Mouse (Mus musculus): ENCODE measurements around the gene Zfp511.

Gene Zfp511

DNA sequence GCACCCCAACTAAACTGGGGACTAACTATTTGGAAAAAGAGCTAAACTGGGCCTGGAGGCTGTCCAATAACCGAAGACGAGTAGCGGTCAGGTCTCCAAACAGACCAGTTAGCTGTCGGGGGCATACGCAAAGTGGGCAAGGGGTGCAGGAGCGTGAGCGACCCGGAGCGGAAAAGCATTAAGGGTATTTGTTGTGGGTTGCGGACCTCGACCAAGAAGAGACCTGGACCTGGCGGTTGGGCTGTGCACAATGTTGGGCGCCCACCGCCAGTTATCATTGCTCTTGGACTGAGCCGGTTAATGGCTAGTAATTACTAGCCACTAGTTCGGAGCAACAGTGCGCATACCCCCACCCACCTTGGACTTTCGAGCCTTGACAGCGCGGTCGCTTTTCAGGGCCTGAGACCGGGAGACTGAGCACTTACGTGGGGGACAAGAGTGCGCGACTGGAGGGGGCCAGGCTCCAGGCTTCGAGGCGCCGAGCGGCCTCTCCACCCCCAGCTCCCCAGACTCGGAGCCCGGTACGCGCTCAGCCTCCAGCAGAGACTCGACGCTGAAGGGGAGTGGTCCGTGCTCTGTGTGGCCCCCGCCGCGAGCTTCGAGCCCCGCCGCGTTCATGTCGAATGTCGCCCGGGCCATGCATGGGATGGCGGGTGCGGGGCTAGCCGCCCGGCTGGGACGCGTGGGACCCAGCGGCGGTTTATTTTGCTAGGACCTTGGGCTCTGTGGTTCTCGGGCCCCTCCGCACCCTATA, 12.3 kb downstream of the Zfp511 start, which contains the start of gene Msx3:
TSS of gene Msx3 (minus strand) at position 729 of the 754 bp plus-strand sequence.
- no peak for DNase-seq (ENCODE audit: low read depth)

DNA sequence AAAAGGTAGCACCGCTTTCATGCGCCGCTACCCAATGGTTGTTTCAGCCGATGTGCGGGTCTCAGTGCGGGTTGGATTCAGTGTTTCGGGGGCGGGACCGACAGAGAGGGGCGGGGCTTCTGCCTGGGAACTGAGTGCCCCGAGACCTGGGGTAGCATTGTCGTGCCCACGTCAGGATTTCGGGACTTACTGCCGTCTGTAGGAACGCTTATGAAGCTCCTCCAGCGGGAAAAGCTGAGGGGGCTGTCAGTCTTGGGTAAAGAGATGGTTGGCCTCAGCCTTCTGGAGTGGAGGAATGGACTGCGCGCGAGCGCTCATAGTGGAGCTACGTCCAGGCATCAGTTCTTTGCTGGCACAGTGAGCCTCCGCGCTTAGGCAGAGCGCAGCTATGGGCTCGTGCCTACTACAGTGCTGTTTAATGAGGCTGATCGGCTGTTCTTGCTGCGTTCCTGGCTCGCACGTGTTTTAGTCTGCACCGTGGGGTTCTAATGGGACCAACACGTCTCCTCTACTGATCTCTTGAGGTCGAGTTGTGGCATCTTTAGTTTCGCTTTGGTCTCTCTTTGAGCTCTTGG, 13.0 kb downstream of the Zfp511 start:
- no peak for DNase-seq (ENCODE audit: low read depth)

DNA sequence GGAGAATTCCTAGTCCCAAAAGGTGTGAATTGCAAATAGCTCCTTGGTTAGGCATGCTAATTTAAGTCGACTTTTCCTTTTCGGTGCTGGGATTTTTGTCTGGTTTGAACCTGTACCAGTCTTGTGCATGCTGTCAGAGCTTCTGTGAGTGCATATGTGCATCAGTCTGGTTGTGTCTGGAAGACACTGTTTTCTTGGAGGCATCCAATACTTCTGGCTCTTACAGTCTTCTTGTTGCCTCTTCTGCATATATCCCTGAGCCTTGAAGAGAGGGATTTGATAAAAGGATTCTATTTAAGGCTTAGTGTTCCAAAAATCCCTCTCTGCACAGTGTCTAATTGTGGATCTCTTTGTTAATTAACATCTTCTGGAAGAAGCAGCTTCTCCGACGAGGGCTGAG, 17.9 kb downstream of the Zfp511 start:
- no peak for DNase-seq (ENCODE audit: low read depth)

DNA sequence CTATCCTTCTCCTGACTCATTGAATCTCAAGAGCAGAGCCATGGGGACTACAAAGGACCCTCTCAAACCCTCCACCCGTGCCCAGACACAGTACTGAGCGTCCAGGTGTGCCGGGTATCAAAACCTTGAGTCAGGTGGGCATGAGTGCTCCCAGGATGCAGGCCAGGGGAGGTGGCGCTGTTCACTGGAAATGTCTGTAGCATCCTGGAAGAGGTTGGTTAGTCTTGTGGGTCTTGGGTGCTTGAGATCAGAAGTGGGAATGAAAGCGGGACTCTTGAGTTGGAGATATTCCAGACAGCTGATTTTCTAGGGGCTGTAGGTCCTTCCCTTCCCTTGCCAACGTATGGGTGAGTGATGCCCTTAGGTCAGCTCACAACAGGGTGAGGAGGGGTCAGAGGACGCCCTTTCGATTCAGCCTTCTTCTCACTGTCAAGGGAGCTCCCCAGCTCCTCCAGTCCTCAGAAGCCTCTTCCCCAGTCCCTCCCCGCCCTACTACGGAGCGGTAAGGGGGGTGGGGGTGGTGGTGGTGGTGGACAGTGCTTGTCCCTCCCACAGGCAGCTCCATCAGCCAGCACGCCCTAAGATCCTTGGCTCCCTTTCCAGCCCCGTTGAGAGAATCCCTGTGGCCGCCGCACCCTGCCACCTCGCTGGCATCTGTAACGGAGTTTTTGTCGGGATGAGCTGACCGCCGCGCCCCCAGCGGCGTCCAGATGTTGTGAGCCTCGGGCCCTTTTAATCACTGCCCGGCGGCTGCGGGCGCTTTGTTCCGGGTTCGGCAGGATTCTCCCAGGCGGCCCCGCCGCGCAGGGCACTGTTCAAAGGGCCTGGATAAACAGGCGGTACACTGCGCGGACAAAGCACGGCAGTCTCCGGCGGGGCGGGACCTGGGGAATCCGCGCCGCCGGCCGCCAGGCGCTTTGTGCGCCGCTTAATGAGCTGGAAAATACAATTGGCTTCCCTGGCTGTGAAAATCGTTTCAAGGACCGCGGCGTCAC, 21.5 kb downstream of the Zfp511 start:
- DNase-seq (ENCODE audit: low read depth) = no peak

DNA sequence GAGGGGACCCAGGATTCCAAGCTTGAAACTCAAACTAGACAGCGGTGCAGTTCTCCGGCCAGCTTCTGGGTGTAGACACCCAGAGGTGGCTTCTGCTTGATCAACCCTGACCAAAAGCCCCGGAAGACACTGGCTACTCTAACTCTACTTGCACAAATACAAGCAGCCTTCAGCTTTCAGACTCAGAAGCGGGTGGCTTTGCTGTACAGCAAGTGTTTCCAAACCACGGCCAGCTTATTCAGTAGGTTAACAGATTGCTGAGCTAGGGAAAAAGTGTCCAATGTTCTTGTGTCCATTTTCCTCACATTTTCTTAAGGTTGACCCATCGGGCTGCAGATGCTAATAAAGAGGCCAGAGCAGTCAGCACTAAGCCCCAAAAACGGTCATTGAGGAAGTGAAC, 22.3 kb downstream of the Zfp511 start:
- DNase-seq (ENCODE audit: low read depth) = no peak

DNA sequence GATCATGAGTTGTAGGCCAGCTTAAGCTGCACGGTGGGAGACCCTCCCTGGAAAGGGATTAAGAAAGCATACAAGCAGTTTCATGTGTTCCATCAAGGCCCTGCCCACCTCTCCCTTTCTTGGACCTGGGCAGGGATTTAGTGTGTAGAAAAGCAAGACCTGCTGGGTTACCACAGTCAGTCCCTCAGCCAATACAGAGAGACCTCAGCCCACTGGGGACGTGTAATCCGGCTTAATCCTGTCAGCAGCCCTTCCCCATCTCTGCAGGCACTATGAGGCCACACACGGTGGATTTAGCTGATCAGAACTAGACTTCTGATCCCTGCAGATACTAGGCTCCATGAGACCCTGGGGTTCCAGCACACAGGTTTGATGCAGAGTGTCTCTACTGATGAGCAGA, 23.4 kb downstream of the Zfp511 start:
- no peak for DNase-seq (ENCODE audit: low read depth)

DNA sequence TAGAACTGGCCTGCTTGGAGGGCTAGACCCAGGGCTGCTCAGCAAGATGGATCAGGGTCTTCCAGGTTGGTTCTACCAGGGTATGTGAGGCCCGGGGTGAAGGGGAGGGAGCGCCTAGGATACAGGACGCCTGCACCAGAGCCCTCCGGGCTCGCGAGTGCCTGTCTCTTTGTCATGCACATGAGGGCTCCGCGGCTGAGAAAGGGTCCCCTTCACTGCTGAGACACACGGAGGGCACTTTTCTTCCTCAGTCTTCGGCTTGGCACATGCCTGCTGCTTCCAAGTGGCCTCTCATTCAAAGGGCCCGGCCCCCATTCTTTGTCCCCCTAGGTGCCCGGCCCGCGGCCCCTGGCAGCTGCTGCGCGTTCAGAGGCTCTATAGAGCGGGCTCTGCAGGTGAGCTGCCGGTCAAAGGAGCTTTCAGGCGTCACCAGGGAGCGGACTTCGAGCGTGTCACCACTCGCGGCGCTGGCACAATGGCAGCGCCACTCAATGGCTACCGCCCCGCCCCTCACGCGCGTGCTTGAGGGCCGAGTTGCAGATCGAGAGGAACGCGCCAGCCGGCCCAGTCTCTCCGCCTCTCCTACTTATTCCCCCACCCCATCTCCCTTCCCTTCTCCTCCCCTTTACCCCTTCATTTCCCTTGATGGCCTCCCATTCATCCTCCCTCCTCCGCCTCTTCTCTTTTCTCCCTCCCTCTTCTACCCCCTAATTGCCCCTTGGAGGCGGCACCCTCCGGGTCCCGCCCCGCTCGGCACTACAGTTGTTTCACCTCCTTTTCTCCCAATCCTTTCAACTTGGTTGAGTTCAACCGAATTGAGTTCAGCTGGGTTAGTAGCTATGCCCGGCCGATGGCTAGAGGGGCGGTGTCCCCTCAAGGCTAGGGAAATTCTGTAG, 25.0 kb downstream of the Zfp511 start:
- no peak for DNase-seq (ENCODE audit: low read depth)

DNA sequence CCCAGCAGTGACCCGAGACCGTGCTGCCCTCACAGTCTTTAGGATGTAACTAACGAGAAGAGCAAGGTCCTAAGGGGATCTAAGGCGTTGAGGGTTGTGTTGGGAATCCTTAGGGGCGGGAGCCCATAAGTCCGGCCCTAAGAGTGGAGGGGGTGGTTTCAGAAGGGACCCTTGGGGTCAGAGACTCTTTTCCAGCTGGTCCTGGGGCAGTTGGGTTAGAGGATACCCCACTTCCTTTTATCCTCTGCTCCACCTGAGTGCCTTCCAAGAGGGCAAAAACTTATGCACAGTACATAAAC, 25.6 kb downstream of the Zfp511 start:
- no peak for DNase-seq (ENCODE audit: low read depth)

DNA sequence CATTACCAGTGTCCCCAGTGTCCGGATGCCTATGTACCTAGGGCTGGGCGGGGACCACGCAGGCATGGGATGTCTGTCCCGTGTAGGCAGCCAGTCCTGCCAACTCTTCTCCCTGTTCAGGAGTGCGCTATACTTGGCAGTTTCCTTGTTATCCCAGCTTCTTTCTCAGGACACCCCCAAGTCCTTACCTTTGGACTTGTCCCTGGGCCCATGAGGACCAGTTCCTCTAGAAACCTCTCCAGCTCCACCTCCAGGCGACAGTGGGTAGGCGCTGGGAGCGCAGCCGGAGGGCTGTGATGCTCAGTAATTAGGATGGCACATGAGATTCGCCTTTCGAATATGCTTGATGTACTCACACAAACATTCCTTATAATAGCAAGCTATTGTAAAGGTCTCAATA, 26.1 kb downstream of the Zfp511 start:
- DNase-seq (ENCODE audit: low read depth) = peak; percentile 35

DNA sequence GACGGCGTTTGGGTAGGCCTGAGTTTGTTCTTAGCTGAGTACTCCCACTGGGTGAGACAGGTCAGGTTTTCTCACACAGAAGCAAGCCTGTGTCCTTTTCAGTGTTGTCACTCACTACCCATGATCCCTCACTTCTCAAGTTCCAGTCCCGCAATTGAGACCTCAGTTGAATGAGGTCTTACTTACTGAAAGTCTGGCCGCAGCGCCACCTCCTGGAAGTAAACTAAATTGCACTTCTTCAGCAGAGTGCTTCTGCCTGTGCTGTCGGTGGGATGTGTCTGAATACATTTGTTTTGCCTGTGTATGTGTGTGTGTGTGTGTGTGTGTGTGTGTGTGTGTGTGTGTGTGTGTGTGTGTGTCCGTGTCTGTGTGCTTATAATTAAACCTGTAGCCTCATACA, 26.9 kb downstream of the Zfp511 start:
- peak; percentile 81 for DNase-seq (ENCODE audit: low read depth)

DNA sequence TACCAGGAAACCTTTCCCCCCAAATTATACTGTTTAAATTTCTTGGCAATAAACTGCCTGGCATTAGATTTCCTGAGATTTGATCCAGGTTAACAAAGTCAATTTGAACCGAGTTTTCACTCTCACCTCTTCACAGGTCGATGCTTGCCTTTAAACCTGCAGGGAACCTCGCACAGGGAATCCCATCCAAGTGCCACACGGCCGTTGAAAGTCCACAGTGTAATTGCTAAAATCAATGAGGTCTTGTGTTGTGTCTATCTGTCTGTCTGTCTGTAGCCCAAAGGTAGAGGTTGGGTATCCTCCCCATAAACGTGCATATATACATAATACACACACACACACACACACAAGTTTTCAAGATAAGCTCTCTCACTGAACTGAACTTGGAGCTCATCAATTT, 31.2 kb downstream of the Zfp511 start:
- DNase-seq (ENCODE audit: low read depth) = no peak

DNA sequence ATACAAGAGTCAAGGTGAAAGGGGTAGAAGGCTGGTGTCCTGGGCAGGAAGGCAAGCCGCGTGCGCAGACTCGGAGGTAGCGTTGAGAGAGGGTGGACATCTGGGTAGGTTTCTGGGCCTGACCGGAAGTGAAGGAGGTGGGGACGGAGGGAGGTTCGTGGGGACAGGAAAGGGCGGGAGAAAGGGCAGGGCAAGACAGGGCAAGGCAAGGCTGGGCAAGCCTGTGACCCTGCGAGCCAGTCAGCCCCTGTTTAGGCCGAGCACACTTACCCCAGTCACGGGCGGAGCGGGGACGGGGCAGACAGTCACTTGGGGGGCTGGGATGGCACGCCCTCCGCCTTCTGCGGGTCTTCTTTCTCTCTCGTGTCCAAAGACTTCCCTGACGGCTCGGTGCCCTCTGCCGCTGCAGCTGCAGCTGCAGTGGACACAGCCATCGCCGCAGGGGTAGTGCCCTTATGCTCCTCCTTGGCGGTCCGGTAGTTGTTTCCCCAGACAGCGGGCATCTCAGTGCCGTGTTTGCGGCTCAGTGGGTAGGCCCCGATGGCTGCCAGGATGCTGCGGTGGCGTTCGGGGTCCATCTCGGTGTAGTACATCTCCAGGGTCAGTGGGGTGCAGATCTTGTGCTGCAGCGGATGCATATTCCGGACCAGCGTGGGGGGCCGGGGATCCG, 34.0 kb downstream of the Zfp511 start:
- peak; percentile 63 for DNase-seq (ENCODE audit: low read depth)

DNA sequence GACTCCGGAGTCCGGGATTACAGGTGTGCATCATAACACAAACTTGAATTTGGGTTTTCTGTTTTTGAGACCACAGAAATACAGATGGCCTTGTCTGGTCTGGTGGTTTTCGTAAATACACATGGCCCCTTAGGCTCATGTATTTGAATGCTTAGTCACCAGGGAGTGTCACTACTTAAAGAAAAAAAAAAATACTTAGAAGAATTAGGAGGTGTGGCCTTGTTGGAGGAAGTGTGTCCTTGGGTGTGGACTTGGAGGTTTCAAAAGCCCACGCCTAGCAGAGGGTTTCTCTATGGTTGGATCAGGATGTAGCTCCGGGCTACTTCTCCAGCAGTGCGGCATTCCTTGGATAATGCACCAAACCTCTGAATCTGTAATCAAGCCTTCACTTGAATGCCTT, 41.5 kb downstream of the Zfp511 start:
- DNase-seq (ENCODE audit: low read depth) = peak; percentile 85

DNA sequence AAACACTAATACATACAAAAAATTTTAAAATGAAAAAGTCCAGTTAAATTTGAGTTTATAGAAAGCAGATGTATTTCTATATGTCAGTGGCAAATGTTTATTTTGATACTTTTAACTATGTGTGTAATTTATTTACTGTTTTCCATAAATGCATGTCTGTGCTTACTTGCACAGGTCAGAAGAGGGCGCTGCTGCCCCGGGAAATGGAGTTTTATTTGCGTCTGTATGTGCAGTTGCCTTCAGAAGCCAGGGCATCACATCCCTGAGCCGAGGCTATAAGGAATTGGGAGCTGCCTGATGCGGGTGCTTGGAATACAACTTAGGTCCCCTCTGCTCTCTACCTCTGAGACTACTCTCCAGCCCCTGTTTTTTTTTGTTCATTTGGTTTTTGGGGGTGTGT, 42.5 kb downstream of the Zfp511 start:
- DNase-seq (ENCODE audit: low read depth) = peak; percentile 88

DNA sequence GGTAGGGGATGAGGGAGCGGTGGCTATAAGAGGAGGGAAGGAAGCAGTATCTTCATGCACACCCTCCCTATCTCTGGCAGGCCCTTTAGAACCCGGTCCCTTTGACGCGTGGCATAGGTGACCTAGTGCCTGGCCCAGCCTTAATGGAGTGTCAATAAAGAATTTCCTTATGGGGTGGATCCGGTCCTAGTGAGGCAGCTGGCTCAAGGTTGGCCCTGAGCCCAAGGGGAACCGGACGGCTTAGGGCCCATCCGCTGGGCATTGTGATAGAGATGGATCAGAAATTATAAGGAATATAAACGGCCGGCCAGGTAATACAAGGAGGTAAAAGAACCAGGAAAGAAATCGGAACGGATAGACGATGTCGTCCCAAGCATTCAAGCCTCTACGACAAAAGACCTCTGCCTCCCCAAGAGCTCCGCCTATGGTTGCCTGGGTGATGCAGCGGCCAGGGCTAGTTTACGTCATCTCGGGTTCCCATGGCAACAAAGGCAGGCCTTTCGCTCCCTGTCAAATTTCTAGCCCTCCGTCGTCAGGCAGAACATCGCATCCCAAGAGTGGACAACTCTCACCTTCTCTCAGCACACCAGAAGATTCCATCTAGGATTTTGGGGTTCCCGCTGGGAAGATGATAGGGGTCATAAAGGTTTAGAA, 44.4 kb downstream of the Zfp511 start:
- no peak for DNase-seq (ENCODE audit: low read depth)

DNA sequence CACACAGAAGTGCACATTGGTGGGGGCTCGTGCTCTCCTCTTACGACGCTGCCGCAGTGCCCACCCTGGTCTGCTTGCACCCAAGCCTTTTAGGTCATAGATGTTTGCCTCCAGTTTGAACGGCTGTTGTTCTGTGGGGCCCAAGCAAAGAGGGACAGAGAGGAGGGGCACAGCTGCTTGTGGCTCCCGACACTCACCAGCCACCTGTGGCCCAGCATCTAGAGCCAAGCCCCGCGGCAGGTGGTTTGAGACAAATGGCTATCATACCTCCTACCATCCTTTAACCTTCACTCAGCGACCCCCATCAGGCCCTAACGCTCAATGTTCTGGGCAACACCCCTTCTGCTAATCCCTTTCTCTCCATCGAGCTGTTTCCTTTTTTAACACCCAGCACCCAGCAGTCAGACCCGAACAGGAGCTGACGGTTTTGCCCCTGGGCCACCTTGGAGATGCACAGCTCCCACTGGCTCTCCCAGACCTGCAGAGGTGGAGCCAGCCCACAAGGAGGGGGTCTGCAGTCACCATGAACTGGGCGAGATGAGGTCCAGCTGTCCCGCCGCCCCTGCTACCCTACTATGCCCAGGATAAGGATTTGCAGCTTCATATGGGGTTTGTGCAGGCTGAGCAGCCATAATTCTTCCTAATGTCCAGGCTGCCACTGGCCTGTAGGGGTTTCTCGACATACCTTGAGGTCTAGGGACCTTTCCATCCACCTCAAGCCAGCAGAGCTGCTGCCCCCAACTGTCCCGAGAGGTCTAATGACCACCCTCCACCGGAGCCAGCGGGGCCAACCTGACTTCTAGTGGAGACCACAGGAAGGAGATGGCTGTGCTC, 45.4 kb downstream of the Zfp511 start:
- DNase-seq (ENCODE audit: low read depth) = no peak

DNA sequence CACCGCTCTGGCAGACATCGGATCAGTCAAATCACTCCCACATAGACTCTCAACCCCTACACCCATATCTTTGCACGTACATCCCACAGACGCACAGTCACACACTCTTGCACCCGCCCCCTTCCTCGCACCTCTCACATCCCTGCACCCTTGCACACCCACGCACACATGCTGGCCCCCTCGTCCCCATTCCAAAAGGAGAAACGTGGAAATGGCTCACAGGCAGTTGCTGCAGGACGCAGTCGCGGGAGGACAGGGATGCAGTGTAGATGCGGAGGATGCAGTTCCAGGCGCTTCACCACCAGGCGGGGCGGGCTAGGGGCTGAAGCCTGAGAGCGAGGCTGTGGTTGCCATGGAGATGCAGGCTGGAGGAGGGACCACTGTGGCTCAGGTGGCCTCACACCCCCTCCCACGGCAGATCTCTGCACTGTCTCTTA, 46.1 kb downstream of the Zfp511 start, which contains the start of gene Caly:
TSS of gene Caly (minus strand) at position 307 of the 437 bp plus-strand sequence.
- DNase-seq (ENCODE audit: low read depth) = no peak
